Mouse (Mus musculus) spleen, adult 2 months (tissue): ENCODE measurements at regions not wholly inside any gene's neighbourhood (a gene's known extent, or its start where the extent isn't known, plus 50 kb on each side); places are given as distances from the start of the nearest gene placed in this dataset.

Experiments used
- CTCF ChIP-seq: fragments of 200-500 bp; IDR thresholded peaks from 2 replicates; pipeline ENCODE4 v1.5.1; 2011; ENCODE audit warnings: mild to moderate bottlenecking, inconsistent platforms; ENCODE audit not compliant: insufficient read depth, insufficient read length, insufficient replicate concordance; ENCODE audit errors: extremely low read depth
- POLR2A ChIP-seq: fragments of 200-500 bp; IDR thresholded peaks from 2 replicates; pipeline ENCODE4 v1.6.1; 2011; ENCODE audit warnings: low read depth, low read length, inconsistent platforms

DNA sequence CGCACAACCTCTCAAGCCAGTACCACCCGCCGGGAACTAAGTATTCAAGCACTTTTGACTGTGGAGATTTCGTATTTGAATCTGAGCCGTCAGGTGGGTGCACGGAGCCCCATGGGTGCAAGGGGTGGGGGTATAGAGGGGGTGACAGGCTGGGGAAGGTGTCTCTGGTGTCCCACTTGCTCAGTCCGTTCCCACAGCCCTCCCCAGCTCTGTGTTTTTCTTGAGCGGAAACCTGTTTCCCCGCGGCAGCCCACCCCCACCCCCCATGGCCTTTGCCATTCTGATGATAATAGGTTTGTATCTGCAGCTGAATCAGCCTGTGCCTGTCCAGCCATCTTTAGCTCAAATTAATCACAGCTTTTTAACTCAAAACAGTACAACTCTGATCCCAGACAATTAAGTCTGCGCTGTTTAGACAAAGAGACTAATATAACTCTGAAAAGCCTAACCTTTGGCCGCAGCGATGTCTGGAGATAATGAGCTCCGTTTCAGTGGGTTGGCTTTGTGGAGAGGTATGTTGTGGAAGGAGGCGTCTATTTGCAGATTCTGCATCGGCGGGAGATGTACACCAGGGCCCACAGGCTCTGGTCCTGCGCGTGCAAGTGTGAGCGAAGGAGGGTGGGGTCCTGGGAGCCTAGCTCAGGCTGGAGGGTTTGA lies 437.0 kb downstream of the Vrk1 start:
- TF ChIP-seq CTCF (no peak), POLR2A (no peak)
